Mouse (Mus musculus) lung, postnatal 4 days (tissue): ENCODE data around the gene Piga.

ENCODE experiments used
- DNase-seq, 2 experiments: peaks; one replicate each; pipeline ENCODE4 v3.0.0; 2021

The Piga gene

DNA sequence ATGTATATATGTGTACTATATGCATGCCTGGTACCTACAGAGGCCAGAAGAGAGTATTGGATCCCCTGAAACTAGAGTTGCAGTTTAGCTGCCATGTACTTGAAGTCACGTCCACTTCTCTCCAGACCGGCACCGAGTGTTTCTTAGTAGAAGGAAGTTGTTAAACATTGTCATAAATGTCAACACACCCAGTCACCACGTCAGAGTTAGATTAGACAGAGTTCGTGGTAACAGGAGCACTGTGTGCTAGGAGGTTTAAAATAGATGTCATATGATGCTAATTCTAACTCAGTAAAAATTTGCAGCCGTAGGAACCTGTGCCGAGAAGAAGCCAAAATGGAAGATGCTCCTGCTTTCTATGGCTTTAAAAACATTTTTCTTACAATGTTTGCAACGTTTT is 17.1 kb downstream of the Piga start, which contains the start of gene Asb11:
TSS of gene Asb11 (plus strand) at position 286 of the 400 bp plus-strand sequence.
- no peak for DNase-seq

DNA sequence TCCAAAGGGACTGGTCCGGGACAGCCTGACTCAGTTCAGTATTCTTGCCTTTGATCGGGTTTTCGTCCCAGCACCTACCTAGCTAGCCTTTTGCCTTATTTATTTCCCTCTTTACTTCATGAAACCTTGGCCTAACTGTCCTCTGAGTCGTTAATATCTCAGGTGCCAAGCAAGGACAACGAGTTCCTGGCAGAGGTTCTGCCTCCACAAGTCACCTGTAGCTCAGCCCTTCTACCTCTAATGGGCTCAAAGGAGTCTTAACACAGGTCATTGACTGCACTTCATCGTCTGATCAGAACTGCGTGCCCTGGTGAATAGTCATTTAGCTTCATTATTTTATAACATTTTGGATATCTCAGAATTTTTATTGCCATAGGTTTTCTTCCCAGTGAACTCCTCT is 19.9 kb downstream of the Piga start:
- DNase-seq = no peak

DNA sequence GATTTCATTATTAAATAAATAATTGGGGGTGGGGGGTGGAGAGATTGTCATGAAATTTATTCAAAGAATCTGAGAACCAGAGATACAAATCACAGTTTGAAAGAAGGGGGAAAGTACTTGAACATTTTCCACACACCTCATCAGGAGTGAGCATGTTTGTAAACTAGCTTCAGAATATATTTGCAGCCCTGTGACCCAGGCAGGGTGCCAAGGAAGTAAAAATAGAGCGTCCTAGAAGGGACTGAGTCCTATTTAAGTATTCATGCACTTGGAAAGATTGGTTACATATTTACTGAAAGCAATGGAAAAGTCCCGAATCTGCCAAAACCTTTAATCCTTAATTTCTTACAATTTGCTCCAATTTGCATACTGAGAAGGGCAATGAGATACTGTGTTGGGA is 20.6 kb downstream of the Piga start:
- peak; percentile 64 to 69 for DNase-seq

DNA sequence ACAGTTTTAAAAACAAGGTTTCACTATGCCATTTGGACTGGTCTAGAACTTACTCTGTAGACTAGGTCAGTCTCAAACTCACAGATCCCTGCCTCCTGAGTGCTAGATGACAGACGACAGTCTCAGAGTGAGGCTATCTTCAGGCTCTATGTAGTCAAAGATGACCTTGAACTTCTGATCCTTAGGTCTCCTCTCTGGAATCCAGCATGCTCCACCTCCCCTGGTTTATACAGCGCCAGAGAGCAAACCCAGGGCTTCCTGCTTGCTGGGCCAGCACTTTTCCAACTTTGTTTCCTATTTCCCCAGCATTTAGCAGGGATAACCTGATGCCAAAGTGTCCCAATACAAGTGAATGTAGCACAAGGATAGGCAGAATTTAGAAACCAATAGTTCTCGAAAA is 21.1 kb downstream of the Piga start:
- DNase-seq = no peak

DNA sequence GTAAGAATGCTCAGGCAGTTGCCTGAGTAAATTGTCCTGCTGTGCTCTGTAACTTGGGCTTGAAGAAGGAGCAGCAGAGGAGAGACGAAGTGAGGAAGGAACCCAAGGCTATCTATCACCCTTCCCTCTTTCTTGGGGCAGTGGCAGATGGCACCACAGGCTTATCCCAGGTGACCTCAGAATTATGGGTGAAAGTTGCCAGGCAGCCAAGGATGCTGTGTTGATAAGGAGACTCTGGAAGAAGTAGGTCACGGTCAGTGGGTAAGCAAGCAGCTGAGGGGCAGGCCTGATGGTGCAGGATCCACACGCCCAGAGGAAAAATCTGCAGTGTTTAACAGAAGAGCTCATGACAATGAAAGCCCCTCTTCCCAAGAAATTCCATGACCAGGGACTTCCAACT is 21.7 kb downstream of the Piga start:
- no peak for DNase-seq

DNA sequence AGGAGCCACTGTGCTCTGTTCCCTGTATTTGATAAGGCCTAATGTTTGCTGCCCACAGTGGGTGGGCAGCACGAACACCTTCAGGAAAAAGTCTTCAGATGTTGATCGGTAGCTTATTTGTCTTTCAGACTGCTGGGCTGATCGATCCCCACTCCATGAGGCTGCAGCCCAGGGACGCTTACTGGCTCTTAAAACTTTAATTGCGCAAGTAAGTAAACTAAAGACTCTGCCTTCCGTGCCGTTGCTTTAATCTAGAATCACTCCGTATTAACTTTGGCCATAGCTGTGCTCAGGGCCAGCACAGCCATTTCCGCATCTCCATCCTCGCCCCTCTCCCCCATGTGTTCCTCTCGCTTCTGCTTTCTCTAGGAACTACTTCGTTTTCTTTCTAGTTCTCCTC is 26.0 kb downstream of the Piga start:
- DNase-seq = no peak

DNA sequence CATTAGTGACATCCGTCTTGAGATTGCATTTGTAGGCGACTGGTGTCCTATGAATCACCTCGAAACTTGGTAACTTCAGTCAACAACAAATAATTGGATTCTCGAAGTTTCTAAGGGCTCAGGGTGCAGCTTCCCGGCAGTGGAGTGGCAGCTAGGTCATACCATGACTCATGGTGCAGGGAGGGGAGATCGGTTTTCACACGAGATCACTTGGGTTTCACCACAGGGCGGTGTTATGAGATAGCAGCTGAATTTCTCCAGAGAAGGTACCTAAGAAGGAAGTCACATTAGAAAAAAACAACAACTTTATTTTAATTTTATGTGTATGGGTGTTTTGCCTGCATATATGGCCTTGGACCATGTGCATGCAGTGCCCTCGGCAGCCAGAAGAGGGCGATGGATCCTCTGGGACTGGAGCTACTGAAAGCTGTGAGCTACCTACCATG is 26.5 kb downstream of the Piga start:
- no peak for DNase-seq

DNA sequence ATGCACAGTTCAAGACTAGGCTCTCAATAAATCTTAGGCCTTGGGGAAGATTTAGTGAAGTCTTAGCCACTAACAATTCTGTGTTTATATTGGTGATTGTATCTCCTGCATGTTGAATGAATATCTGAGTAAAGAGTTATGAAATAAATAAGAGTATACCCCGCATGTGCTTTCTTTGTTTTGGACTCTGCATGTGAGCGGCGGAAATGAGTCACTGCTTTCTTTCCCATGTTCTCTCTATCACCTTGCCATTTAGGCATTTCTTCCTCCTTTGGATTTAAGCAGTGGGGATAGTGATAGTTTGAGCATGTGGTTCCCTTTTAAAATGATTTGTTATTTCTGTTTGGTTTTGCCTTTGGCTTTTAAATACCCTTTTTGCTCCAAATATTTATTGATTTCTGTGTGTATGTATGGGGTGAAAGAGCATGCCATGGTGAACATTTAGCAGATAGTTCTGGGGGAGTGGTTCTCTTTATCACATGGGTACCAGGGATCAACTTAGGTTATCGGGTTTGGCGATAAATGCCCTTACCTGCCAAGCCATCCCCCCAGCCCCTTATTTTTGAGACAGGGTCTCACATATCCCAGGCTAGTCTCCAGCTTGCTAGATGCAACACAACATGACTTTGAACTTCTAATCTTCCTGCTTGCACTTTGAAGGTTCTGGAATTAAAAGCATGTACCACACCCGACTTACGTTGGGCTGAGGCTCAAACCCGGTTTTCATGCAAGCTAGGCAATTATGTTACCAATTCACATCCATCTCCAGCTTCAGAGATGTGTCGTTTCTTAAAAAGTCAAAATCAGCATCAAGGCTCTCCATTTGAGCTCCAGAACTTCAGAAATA is 27.5 kb downstream of the Piga start:
- DNase-seq = no peak

DNA sequence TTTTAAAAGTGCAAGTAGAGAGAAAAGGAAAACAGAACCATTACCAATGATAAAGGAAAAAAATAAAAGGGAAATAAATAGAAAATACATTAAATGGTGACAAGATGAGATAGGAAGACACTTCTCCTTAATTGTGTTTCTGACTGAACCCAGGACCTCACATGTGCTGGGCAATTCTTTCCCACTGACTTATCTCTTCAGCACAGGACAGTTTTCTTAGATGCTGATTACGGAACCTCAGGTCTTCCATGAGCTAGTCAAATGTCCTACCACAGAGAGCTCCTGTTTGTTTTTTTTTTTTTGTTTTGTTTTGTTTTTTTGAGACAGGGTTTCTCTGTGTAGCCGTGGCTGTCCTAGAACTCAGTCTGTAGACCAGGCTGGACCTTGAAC is 28.1 kb downstream of the Piga start:
- DNase-seq = no peak

DNA sequence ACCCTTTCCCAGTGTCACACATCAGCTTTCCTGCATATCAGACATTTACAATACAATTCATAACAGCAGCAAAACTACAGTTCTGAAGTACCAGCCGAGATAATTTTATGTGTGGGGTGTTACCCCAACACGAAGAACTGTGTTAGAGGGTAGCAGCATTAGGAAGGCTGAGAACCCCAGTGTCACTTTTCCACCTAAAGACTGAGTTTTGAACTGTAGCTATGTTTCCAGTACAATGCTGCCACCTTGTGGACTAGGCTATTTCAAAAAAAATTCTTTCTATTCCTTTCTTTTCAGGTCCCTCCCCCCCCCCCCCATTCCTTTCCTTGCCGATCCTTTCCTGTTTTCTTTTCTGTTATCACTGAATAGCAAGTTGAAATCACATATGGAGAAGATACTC is 29.6 kb downstream of the Piga start:
- DNase-seq = peak in 1 of 2 experiments; percentile 33

DNA sequence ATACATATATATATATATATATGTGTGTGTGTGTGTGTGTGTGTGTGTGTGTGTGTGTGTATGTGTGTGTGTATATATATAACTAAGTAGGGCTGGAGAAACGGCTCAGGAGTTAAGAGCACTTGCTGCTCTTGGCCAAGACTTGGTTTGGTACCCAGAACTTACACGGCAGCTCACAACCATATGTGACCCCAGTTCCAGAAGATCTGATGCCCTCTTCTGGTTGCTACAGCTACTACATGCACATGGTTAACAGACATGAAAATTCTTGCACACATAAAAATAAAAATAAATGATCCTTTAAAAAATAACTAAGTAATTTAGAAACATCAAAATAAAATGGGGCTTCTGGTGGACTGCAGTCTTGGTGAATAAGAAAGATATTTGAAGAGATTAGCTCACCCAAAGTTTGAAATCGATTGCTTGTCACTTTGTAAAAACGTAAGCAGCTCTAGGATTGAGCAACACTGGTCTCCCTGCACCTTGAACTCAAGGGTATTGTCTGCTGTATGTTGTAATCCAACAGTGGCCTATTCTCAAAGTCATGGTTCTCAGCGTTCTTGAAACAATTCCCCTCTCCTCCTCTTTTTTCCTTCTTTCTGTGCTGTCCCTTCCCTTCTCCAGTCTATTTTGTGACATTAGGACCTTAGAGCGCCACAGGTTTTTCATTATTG is 39.8 kb downstream of the Piga start:
- no peak for DNase-seq
